ENCODE assay signal across 17 mouse cellular contexts in genomic region chr6:28874759-28875158, GRCm38 (mm10). TPM values are rescaled to one million over a fixed set of nuclear protein-coding genes. Genes with fewer than 3 reads are reported as not detected.
A peak's percentile ranks its signal among the peaks of the same experiment; 100 is the strongest.
DNase-seq lines count a peak whose midpoint lies in the region; ATAC-seq and TF ChIP-seq lines count a peak whose summit lies in the region.
"Had no signal": no experiment of that assay in that cellular context is flagged by ENCODE, and none has a peak within 500 bp of the region (broad histone marks: within the 10 kb centered on the region; RNA-seq: fewer than 3 reads in every experiment).

No protein-coding gene starts in this region.

- no peaks in the 10 kb centered on the region for H3K27me3 ChIP-seq in midbrain, embryonic 11.5 days (ENCODE audit: control insufficient read depth, insufficient read depth, low read length)
- no peaks in the 10 kb centered on the region for H3K27me3 ChIP-seq in midbrain, postnatal 0 days (ENCODE audit: insufficient read depth, low read length)
- H3K27me3 ChIP-seq: embryonic facial prominence, embryonic 12.5 days; forebrain, embryonic 15.5 days had no signal

- H3K27ac ChIP-seq in midbrain, embryonic 11.5 days (ENCODE audit: low read depth, low read length) = no peak overlapping the region
- no peak overlapping the region for H3K27ac ChIP-seq in midbrain, postnatal 0 days (ENCODE audit: low read depth, low read length)
- H3K27ac ChIP-seq: embryonic facial prominence, embryonic 12.5 days; forebrain, embryonic 15.5 days; heart, embryonic 13.5 days had no signal

- DNase-seq in kidney, adult 9 months = peak; percentile 12
- DNase-seq in kidney, adult 18-20 months = no peak
- peak; percentile 21 for DNase-seq in midbrain, embryonic 11.5 days (ENCODE audit: low spot score, missing footprints)
- no peak for DNase-seq in midbrain, postnatal 0 days (ENCODE audit: low spot score)
- DNase-seq in kidney, postnatal 14 days = peak; percentile 21
- no peak for DNase-seq in heart, postnatal 25 days (ENCODE audit: low spot score)
- DNase-seq in adrenal gland, adult (ENCODE audit: inconsistent age in 2 of 2, low spot score in 1 of 2) = no peak
- DNase-seq: adrenal gland, postnatal 14 days; cerebellum, adult 11-12 months; cerebellum, adult 9-10 months; cerebellum, postnatal 25 days; gastrocnemius, postnatal 36 days; heart, adult 11 months had no signal

- no peak overlapping the region for H3K9ac ChIP-seq in midbrain, embryonic 11.5 days (ENCODE audit: low read length)
- H3K9ac ChIP-seq in midbrain, postnatal 0 days (replicated peaks; ENCODE audit: low read length, poor library complexity, severe bottlenecking) = no peak overlapping the region
- H3K9ac ChIP-seq: embryonic facial prominence, embryonic 12.5 days; forebrain, embryonic 15.5 days; heart, embryonic 13.5 days had no signal

- no peak overlapping the region for H3K4me2 ChIP-seq in midbrain, embryonic 11.5 days
- no peak overlapping the region for H3K4me2 ChIP-seq in midbrain, postnatal 0 days (ENCODE audit: low read depth, low read length, poor library complexity, severe bottlenecking)
- H3K4me2 ChIP-seq: embryonic facial prominence, embryonic 12.5 days; forebrain, embryonic 15.5 days; heart, embryonic 13.5 days had no signal

- 91% methylated on average over 5 of the region's 5 CpGs for WGBS in midbrain, embryonic 11.5 days
- 94% methylated on average over 5 of the region's 5 CpGs for WGBS in midbrain, postnatal 0 days

- H3K36me3 ChIP-seq in midbrain, embryonic 11.5 days (ENCODE audit: control insufficient read depth, insufficient read depth, low read length) = no peaks in the 10 kb centered on the region
- H3K36me3 ChIP-seq in midbrain, postnatal 0 days (ENCODE audit: insufficient read depth, low read length) = no peaks in the 10 kb centered on the region
- H3K36me3 ChIP-seq: embryonic facial prominence, embryonic 12.5 days; forebrain, embryonic 15.5 days had no signal

- no peak for TF ChIP-seq CTCF in midbrain, postnatal 0 days (IDR thresholded peaks at IDR 0.05)

- peaks cover 11% of the 10 kb centered on the region for H3K4me1 ChIP-seq in midbrain, embryonic 11.5 days (ENCODE audit: control insufficient read depth, insufficient read depth, low read length)
- H3K4me1 ChIP-seq in midbrain, postnatal 0 days (ENCODE audit: insufficient read depth, low read length) = peaks cover 13% of the 10 kb centered on the region

- ATAC-seq in midbrain, embryonic 11.5 days (ENCODE audit: low FRiP score) = no peak
- no peak for ATAC-seq in midbrain, postnatal 0 days (ENCODE audit: low FRiP score)
- ATAC-seq: forebrain, embryonic 15.5 days had no signal

- H3K4me3 ChIP-seq in midbrain, embryonic 11.5 days (ENCODE audit: low read depth, low read length) = no peak overlapping the region
- no peak overlapping the region for H3K4me3 ChIP-seq in midbrain, postnatal 0 days (ENCODE audit: low read depth, low read length)
- H3K4me3 ChIP-seq: embryonic facial prominence, embryonic 12.5 days; forebrain, embryonic 15.5 days; heart, embryonic 13.5 days had no signal

- intact Hi-C loops in heart, postnatal 25 days (cut with DNase I) = no loop called here

- H3K9me3 ChIP-seq in midbrain, embryonic 11.5 days (ENCODE audit: control insufficient read depth, low read length) = no peaks in the 10 kb centered on the region
- H3K9me3 ChIP-seq in midbrain, postnatal 0 days (ENCODE audit: low read length) = no peaks in the 10 kb centered on the region
- H3K9me3 ChIP-seq: embryonic facial prominence, embryonic 12.5 days; forebrain, embryonic 15.5 days; heart, embryonic 13.5 days had no signal

RNA-seq across cellular contexts. Expression of gene Lrrc4, which starts 43.2 kb away (rescaled TPM):
- 2.2 and 2.7 TPM in 2 replicates for polyA plus RNA-seq in midbrain, embryonic 11.5 days (2014; fragmentation: Nextera tagmentation; extraction: Ambion mirVana)
- total RNA-seq in midbrain, postnatal 0 days (2014; rRNA removed) = 45.0 and 61.2 TPM in 2 replicates
- 5.8 and 5.9 TPM in 2 replicates for polyA plus RNA-seq in midbrain, postnatal 0 days (2015; fragmentation: Nextera tagmentation; extraction: Ambion mirVana)
- total RNA-seq in heart, postnatal 25 days (2021) = under 1 TPM; 0.23 to 0.36 TPM
- total RNA-seq: hematopoietic stem cell, adult 5-6 weeks had no signal

Comparison
In these comparisons a context has a peak if more than half of its experiments do, and no peak if none do; other contexts are left out.
1. DNase-seq: peak in kidney, adult 9 months (single experiment), midbrain, embryonic 11.5 days (single experiment) and kidney, postnatal 14 days (single experiment); none in kidney, adult 18-20 months (single experiment), midbrain, postnatal 0 days (single experiment), heart, postnatal 25 days (single experiment) and adrenal gland, adult (0 of 2).
2. RNA of gene Lrrc4, which starts 43.2 kb away (total RNA-seq): 45.0 to 61.2 TPM in midbrain, postnatal 0 days; 0.23 to 0.36 TPM in heart, postnatal 25 days; every median in the first group is over 10 times any median in the second.